Mouse (Mus musculus) embryonic fibroblast, embryonic 13.5 days (primary cell): Measurements from ENCODE around the gene Gm10282.

Experiments
- CTCF ChIP-seq: IDR thresholded peaks from 2 replicates; pipeline ENCODE4 v1.5.1; 2011; ENCODE audit warnings: mild to moderate bottlenecking, control low read depth, low read length, moderate library complexity, borderline replicate concordance; ENCODE audit not compliant: insufficient read depth
- POLR2A ChIP-seq: IDR thresholded peaks from 2 replicates; pipeline ENCODE4 v1.6.1; 2011; ENCODE audit warnings: low read depth, mild to moderate bottlenecking, control low read depth, low read length, moderate library complexity

- TF ChIP-seq POLR2A (no peak), CTCF (no peak)
These were observed 38.0 kb downstream of the Gm10282 start for GRCm38 (mm10) chr8:72267106-72267505.
